Mouse (Mus musculus) right cerebral cortex, postnatal 36 days (tissue): ENCODE measurements around the gene Acsf2.
"Not testable (repeated sequence)": the region's sequence is repeated elsewhere in the genome, so short reads cannot be mapped to it uniquely, and the experiment has no call there.

ENCODE experiments used
- DNase-seq, 2 experiments: peaks; one replicate each; pipeline ENCODE4 v3.0.0; 2022; ENCODE audit warnings: low spot score in 2 of 2, mixed read lengths in 1 of 2

The Acsf2 gene

DNA sequence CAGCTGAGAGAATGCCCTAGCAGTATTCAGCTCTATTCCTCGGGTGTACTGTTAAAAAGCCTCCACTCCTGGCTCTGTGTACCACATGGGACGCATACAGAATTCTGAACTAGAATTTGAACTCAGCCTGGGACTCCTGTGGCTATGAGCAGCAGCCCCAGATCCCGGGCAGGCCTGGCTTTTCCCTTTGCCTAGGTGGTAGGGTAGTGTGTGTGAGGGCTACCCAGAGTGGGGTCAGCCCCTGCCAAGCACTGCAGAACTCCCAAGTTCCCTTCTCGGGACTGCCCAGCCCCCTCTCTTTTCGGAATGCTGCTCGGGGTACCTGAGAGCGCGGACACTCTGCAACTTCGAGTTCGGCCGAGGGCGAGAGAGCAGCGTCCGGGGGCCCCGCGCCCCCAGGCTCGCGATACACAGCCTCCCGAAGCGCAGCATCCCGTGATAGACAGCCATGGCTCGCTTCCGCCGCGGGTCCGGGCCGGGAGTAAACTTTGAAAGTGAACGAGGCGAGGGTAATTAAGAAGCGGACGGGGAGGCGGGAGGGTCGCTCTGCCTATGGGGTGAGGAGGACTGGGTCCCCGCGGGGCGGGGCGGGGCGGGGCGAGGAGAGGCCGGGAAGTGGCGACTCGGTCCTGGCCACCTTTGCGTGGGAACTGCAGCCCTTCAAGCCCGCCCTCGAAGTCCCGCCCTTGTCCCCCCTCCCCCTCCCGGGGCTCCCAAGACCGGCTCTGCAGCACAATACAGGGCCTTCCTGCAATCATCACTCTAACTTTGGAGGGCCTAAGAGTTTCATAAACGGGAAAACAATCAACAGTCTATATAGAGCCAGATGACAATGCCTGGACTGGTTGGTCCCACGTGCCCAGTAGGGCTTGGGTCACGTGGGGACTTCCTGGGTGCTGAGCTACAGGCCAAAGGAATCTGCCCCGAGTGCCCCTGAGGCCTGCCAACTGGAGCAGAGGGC lies at the start of gene Acsf2:
TSS of gene Acsf2 (minus strand) at position 551 of the 961 bp plus-strand sequence.
- DNase-seq = peak; percentile 15 to 29

DNA sequence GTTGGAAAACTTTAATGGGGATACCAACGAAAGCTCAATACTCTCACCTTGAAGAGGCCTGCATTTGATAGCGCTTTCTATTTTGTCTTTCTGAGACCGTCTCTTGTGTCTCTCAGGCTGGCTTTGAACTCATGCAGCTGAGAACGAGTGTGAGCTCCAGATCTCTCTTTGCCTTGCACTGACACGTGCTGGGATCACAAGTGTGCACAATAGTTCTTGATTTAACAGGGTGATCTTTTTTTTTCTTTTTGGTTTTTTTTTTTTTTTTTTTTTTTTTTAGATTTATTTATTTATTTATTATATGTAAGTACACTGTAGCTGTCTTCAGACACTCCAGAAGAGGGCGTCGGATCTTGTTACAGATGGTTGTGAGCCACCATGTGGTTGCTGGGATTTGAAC lies 49.6 kb upstream of the Acsf2 start:
- DNase-seq = not testable (repeated sequence)

DNA sequence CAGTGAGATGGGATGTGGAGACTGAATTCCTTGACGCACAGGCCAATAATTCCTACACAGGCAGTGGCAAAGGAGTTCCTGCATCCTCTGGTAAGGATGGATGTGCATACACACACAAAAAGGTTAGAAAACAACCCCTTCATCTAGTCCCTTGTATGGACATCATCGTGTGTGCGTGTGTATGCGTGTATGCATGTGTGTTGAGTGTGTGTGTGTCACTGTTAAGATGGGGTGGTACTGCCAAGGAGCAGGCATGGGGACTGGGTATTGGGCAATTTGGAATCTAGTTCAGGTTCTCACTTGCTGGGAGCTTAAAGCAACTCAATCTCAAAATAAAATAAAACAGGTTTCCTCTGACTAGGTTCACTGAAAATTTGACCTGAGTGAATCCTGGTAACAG lies 44.8 kb upstream of the Acsf2 start:
- DNase-seq = no peak

DNA sequence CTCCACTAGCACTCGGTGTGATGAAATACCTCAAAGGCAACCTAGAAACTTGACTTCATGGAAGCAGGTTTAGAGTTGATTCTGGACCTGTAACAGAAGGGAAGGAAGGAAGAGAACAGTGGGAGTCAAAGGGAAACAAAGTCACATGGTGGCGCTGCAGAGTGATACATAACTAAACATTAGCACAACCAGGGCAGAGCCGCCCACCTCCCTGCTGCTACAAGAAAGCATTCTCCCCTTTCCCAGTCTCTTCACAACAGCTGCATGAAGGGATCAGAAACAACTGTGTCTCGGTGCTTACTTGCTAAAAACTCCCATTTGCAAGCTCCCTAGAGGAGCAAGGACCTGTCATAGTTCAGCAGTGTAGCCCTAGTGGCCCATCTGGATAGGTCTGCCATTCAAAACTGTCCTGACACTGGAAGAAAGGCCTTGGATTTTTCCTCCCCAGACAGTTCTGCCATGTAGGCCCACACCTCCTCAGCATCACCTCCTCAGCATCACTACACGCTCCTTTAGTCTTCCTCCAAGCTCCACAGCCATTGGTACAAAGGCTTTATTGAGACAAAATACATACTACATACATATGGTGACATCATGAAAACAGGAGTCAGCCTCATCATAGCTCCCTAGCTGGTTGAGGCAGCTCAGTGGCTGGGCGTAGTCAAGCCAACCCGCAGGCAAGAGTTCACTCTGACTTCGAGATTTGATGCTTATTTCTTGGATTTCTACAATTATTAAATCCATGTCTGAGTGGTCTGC lies 43.0 kb upstream of the Acsf2 start:
- peak; percentile 38 to 39 for DNase-seq

DNA sequence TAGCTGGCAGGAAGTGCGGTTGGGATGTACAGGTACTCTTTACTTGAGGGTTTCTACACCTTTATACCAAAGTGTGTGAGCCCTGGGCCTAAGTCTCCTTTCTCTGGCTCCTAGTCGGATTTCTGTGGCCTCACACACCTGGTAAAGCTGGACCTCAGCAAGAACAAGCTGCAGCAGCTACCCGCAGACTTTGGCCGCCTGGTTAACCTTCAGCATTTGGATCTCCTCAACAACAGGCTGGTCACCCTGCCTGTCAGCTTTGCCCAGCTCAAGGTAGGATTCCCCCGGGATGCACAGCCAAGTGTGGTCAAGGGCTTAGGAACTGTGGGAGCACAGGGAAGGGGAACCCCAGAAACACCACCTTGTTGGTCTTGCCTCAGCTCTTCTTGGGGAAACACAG lies 32.8 kb upstream of the Acsf2 start:
- DNase-seq = no peak

DNA sequence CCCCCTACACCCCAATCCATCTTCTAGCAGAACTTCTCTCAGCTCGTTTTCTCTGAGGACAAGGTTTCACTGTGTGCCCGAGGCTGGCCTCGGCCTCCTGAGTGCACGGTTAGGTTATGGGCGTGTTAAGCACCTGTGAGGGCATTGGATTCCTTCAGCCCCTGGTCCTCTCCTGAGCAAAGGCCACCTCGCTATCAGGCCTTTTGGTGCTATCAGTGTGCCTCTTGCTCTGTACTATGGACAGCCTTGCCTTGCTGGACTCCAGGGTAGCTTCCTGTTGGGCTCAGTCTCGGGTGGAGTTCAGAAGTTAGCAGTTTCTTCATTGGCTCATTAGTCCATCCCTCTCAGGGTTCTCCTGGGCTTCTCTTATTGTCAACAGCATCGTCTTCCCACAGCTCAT lies 31.3 kb upstream of the Acsf2 start:
- DNase-seq = no peak

DNA sequence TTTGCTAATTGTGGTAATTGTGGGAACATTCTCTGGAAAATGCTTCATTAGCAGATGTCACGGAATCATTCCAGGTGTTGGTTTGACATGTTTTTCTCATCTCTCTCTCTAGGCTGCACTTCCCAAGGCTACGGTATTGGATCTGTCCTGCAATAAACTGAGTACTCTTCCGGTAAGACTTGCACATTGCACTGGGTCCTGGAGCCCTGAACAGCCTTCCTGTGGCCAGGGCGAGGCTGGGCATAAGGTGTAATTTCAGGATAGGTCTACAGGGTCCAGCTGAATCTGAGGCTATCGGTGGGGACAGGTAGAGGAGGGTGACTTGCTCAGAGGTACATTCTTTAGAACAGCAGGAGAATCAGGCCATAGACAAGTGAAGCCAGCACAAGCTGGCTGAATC lies 30.3 kb upstream of the Acsf2 start:
- DNase-seq = no peak

DNA sequence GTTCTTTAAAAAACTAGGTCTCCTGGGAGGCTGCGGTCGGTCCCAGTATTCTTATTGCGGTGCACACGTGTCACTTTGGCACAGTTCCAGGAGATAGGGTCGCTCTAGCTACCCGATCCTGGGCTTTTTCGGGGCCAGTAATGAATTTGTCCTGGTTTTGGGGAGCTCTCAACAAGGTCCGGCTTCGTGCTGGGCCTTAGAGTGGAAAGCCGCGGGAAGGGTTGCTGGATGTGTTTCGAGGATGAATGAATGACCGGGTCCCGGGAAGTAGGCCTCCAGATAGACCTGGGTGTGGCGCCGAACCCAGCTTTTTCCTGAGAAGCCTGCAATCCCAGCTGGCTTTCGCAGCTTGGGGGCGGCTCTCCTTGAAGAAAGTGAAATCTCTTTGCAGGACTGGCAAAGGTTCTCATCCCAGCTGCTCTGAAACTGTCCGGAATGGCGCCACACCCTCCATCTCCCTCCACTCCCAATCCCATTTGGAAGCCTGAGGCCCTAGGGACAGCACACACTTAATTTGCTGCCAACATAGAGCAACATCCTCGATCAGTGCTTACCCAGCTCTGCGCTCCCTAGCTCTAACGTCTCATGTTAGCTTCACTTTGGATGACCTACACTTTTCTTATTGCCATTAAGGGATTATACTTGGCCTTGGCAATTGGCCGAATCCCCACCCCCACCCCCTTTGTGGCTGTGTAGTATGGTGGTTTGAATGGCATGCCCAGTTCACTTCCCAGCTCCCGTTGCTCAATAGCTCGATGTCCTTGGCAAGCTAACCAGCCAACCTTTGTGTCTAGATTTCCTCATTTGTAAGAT lies 28.7 kb upstream of the Acsf2 start:
- DNase-seq = no peak

DNA sequence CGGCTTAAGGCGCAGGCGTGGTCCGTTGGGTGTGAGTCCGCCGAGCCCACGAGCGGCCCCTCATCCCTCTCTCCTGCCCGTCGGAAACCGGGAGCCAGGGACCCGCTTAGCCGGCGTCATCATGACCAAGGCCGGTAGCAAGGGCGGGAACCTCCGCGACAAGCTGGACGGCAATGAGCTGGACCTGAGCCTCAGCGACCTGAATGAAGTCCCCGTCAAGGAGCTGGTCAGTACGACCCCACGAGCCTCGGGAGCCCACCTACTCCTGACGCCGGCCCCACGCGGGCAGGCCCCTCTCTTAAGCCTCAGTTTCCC lies 28.2 kb upstream of the Acsf2 start:
- no peak for DNase-seq

DNA sequence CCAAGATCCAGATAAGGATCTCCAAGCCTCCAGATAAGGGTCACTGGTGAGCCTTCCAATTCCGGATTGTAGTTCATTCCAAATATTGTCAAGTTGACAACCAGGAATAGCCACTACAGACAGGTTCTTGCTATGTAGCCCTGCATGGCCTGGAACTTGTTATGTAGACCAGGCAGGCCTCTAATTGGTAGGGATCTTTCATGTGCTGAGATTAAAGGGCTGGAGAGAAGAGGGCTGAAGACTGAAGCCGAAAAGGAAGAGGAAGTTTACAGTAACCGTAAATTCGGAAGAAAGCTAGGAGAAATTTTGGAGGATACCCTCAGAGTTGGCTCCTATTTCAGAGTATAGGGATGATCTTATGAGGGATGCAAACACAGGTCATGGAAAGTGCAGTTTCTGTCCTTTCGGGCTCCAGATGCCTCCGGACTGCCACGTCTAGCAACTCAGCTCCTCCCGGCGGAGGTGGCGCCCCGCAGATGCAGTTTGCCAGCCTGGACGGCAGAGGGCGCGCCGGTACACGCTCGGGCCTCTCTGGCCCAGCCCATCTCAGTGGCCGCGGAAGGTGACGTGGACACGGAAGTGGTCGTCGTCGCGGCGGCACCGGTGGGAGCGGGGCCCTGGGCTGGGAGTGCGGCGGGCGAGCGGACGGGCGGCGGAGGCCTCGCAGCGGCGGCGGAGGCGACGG lies 27.7 kb upstream of the Acsf2 start, which contains the start of gene Lrrc59:
TSS of gene Lrrc59 (plus strand) at position 569 of the 685 bp plus-strand sequence.
- DNase-seq = peak; percentile 88 to 90

DNA sequence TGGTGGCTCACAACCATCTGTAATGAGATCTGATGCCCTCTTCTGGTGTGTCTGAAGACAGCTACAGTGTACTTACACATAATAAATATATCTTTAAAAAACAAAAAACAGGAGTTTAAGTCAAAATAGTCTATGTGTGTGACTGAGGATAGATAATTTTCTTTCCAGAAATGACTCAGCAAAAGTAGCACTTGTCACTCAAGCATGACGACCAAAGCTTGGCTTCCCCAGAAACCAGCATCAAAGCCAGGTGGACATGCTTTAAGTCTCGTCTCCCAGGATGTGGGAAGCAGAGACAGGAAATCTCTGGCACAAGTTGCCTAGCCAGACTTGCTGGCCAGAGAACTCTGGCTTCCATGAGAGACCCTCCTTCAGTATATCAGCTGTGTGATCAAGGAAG lies 20.5 kb upstream of the Acsf2 start:
- DNase-seq = no peak

DNA sequence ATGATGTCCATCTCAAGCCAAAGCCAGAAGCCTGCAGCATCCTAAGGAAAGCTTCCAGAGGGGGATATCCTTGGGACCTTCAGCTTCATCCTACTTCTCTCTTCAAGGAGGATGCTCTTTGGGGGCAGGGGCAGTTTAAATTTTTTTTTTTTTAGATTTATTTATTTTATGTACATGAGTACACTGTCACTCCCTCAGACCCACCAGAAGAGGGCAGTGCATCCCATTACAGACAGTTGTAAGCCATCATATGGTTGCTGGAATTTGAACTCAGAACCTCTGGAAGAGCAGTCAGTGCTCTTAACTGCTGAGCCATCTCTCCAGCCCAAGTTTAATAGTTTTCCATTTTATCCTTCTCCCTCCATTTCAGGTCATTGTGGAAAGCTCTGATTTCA lies 19.8 kb upstream of the Acsf2 start:
- DNase-seq = no peak

DNA sequence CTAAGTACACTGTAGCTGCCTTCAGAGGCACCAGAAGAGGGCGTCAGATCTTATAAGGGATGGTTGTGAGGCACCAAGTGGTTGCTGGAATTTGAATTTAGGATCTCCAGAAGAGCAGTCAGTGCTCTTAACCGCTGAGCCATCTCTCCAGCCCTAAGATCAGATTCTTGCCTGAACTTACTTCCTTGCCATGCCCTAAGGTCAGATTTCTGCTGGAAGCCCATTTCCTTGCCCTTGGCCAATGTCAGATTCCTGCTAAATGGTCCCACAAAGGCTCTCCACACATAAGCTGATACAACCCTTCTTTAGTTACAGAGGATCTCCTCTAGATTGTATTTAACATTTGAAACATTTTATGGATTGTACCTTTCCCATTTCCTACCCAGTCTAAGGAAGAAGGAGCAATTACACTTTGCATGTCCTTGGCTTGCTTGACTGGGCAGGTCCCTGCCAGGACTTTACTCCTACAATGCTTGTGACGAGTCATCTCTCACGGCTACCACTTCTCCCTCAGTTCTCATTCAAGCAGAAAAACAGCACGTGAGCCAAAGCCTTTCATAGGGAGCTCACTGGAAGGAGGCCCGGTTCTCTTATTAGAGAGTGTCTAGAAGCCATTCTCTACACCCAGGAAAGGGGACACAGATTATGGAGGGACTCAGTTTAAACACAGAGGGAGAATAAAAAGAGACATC lies 19.2 kb upstream of the Acsf2 start:
- DNase-seq = no peak

DNA sequence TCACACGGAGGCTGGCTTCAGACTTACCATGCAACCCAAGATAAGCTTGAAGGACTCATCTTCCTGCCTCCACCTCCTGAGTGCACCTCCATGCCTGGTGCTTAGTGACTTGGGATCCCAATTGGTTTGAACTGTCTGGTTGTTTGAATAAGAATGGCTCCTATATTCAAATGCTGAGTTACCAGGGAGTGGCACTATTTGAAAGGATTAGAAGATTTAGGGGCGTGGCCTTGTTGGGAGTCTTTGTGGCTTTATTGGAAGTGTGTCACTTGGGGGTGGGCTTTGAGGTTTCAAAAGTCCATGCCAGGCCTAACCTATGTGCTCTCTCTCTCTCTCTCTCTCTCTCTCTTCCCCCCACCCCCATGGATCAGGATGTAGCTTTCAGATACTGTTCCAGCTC lies 16.0 kb upstream of the Acsf2 start:
- DNase-seq = no peak

DNA sequence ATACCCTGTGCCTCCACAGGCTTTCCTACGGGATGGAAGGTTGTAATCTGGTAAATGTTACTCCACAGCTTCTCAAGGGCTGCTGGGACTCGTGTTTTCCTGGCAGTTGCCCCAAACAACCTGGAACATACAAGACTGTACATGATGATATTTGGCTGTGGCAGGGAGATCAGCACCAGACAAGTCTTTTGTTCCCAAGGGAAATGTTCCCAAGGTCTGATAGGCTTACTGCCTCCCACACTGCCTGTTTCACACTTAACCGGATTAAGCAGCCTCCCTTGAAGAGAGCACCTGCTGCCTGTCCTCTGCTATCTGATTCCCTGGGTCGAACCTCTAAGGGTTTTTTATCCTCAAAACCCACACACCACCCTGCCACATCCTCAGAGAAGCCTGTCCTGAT lies 13.8 kb upstream of the Acsf2 start:
- no peak for DNase-seq

DNA sequence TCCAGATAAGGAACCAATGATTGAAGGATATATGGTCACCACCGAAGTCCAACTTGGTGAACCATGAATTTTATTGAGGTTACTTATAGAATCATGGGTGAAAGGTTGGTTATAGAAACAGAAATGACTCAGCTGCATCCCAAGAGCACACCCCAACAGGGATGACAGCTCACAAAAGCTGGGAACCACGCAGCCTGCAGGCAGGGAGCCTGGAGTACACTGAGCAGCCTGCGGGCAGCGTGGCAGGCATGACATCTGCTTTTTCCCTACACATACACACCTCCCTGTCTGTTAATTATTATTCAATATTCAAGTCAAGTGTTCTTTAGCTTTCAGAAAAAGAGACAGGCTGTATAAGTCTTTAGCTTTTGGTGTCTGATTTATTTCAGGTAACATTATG lies 12.9 kb upstream of the Acsf2 start:
- DNase-seq = no peak

DNA sequence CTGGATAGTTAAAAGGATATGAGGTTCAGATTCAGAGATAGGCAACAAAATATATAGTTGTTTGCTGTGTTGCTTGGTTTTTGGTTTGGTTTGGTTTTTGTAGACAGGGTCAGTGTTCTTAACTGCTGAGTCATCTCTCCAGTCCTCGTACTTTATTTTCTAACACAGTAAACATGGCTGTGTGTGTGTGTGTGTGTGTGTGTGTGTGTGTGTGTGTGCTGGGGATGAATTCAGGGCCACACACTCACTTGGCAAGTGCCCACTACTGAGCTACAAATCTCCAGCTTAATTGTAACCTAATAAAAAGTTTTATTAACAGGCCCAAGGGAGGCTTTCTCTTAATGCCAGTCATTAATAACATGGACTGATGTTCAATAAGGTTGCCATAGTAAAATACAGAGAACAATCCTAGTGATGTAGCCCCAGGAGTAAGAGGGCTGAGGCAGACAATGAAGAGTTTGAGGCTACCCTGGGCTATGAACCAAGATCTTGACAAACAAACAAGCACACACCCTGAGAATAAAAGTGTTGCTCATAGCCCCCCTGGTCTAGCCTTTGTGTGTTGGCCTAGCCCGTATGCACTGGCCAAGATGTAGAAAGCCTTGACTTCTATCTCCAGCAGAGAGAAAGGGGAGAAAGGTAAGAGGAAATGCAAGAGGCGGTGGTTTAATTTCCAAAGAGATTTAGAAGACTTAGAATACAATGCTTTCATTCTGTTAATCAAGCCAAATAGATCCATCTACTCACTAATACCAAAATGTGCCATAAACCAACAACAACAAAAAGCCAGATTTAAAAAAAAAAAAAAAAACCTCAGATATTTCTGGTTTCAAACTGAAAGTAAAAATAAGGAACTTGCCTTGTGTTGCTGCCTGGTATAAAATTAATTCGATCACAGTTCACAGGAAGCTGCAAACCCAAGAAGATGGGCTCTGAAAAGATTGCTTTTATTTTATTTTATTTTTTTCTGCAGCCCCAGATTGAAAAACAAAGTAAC lies 9.4 kb upstream of the Acsf2 start:
- DNase-seq = no peak

DNA sequence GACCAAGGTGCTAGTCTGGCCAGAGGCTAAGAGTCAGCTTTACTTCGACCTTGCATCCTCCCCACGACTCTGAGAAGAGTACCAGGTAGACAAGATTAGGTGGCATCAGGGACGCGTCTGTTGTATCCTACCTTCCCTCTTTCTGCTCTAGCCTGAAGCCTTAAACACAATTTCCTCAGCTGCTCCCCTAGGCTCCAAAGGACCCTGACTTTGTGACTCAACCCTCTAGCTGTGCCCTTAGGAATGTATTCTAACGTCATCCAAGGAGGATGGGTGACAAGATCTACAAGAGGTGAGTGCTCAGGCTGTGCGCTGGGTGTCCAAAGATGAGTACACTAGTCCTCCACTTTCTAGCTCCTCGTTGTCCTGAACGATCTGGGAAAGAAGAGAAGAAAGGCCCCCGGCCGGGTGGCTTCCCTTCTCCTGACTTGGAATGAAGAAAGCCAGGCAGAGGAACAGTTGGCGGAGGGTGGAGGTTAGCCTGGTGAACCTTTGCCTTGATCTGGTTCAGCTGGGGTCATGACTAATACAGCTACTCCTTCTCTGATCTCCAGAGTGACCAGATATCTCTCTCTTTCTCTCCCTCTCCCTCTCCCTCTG lies 785 bp upstream of the Acsf2 start:
- no peak for DNase-seq

DNA sequence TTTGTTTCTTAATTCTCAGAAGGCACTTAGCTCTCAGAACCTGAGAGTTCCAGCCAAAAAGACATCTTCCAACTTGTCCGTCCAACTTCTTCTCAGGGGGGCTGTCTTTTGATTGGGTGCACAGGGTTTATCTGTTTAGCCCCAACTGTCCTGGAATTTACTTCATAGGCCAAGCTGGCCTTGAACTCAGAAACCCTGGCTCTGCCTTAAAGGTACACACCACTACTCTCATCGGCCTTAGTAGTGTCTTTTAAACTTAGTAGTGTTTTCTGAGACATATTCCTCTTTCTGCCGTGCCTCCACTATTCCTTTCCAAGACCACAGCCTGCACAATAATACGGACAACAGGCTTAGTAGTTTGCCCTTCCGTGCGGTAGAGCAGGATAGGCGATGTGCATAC lies 1.2 kb downstream of the Acsf2 start:
- DNase-seq = no peak
